Mouse (Mus musculus): ENCODE results near the gene Aknad1. TPM values are rescaled to one million over a fixed set of nuclear protein-coding genes. Genes with fewer than 3 reads are reported as not detected.

The Aknad1 gene
- polyA plus RNA-seq, 1 experiment = not detected

DNA sequence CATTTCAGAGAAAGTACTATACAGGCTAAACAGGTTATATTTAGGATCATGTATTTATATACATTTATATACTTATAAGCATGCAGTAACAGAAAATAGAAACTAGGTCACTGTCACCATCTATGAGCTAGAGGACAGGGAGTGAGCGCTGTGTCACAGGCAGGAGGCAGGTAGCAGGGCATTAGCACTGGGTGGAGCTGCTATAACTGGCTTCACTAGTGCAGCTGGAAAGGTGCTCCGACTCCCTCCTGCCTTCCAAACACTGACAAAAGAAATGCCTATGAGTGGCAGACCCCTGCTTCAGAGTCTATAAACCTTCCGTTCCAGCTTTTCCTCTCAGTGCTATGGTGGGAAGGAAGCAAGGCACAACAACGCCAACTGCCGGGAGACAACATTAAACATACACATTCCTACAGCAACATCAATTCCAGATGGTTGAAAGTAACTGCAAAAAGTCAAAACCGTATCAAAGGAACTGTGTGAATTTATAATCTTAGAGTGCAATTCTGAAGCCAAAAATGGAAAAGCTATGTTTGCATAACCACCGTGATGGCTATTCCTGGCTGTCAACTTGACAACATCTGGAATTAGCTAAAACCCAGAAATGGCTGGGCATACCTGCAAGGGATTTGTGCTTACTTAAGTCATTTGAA is 51.7 kb downstream of the Aknad1 start:
- Histone ChIP-seq H3K36me3 (ENCODE audit: control insufficient read depth, insufficient read depth, low read length) (peaks cover 27% of the 10 kb centered on the region), H3K27me3 (ENCODE audit: control insufficient read depth, insufficient read depth, low read length) (no peaks in the 10 kb centered on the region), H3K4me3 (ENCODE audit: low read depth, low read length) (no peak overlapping the region), H3K27ac (ENCODE audit: insufficient read depth, low read depth, low read length) (no peak overlapping the region), H3K4me1 (ENCODE audit: control insufficient read depth, insufficient read depth, insufficient read length, low read length) (peaks cover 6% of the 10 kb centered on the region)
- TF ChIP-seq CTCF (IDR thresholded peaks at IDR 0.05; ENCODE audit: extremely low read depth, insufficient read length, insufficient replicate concordance, low read depth, low read length) (no peak), POLR2A (IDR thresholded peaks at IDR 0.05; ENCODE audit: low read depth, low read length) (no peak)
- 81% methylated on average over 7 of the region's 7 CpGs for WGBS

DNA sequence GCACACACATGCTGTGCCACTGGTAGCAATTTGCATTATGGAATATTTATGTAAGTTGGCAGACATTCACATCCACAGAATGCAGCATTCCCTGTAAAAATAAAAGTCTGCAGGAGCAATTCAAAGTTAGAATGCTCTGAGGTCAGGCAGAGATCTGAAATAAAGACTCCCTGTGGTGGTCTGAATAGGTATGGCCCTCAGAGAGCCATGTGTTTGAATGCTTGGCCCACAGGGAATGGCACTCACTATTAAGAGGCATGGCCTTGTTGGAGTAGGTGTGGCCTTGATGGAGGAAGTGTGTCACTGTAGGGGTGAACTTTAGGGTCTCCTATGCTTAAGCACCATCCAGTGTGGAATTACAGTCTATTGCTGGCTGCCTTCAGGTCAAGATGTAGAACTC is 53.0 kb downstream of the Aknad1 start:
- no peaks in the 10 kb centered on the region for H3K27me3 ChIP-seq (ENCODE audit: control insufficient read depth, insufficient read depth, low read length)
- H3K27ac ChIP-seq (ENCODE audit: insufficient read depth, low read depth, low read length) = no peak overlapping the region
- H3K36me3 ChIP-seq (ENCODE audit: control insufficient read depth, insufficient read depth, low read length) = peaks cover 35% of the 10 kb centered on the region
- TF ChIP-seq POLR2A (IDR thresholded peaks at IDR 0.05; ENCODE audit: low read depth, low read length) (no peak), CTCF (IDR thresholded peaks at IDR 0.05; ENCODE audit: extremely low read depth, insufficient read length, insufficient replicate concordance, low read depth, low read length) (no peak)
- H3K4me3 ChIP-seq (ENCODE audit: low read depth, low read length) = no peak overlapping the region
- H3K4me1 ChIP-seq (ENCODE audit: control insufficient read depth, insufficient read depth, insufficient read length, low read length) = peaks cover 6% of the 10 kb centered on the region

DNA sequence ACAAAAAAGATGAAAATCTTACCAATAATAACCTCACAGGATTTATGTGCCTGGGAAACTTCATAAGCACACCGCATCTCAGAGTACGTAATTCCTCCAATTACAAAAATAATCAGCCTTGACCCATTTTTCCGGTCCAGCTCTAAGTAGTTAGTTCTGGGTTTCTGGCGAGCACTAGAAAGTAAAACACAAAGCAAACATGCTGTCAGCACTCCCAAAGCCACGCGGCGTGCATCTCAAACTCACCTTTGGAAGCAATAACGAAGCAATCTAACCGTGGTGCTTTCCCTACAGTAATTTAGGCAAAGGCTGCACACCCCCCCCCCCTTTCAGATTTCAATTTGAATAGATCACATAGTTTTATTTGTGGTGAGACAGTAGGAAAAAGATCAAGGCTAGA is 55.3 kb downstream of the Aknad1 start:
- Histone ChIP-seq H3K4me3 (ENCODE audit: low read depth, low read length) (no peak overlapping the region), H3K27ac (ENCODE audit: insufficient read depth, low read depth, low read length) (no peak overlapping the region), H3K4me1 (ENCODE audit: control insufficient read depth, insufficient read depth, insufficient read length, low read length) (no peaks in the 10 kb centered on the region), H3K27me3 (ENCODE audit: control insufficient read depth, insufficient read depth, low read length) (no peaks in the 10 kb centered on the region), H3K36me3 (ENCODE audit: control insufficient read depth, insufficient read depth, low read length) (peaks cover 51% of the 10 kb centered on the region)
- TF ChIP-seq POLR2A (IDR thresholded peaks at IDR 0.05; ENCODE audit: low read depth, low read length) (no peak), CTCF (IDR thresholded peaks at IDR 0.05; ENCODE audit: extremely low read depth, insufficient read length, insufficient replicate concordance, low read depth, low read length) (no peak)
- WGBS = 84% methylated on average over 9 of the region's 9 CpGs

DNA sequence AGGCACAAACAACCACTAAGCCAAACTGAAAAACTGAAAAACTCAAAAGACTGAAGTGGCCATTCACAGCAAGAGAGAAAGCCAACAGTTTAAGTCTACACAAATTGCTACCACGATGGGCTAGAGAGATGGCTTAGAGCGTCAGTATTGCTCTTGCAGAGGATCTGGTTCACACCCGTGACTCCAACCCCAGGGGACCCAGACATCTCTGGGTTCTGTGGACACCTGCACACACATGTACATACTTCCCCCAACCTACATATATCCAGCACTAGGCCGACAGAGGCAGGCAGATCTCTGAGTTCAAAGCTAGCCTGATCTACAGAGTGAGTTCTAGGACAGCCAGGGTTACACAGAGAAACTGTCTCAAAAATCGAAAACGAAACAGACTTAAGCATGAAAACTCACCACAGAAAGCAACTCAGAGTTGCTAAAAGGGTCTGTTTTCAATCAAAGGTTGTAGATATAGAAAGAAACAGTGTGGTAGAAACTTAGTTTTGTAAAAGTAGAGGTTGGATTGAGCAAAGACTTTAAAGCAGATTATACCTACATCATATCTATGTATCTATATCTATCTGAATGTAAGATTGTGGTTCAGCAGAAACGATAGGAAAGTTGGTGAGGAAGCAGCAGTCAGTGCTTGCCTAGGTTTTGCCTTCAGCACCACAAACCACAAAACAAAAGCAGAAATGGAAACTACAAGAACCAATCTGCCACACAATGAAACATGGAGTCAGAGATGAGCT is 56.3 kb downstream of the Aknad1 start:
- Histone ChIP-seq H3K4me3 (ENCODE audit: low read depth, low read length) (no peak overlapping the region), H3K4me1 (ENCODE audit: control insufficient read depth, insufficient read depth, insufficient read length, low read length) (no peaks in the 10 kb centered on the region), H3K36me3 (ENCODE audit: control insufficient read depth, insufficient read depth, low read length) (peaks cover 57% of the 10 kb centered on the region), H3K27me3 (ENCODE audit: control insufficient read depth, insufficient read depth, low read length) (no peaks in the 10 kb centered on the region), H3K27ac (ENCODE audit: insufficient read depth, low read depth, low read length) (peak overlapping the region; percentile 53; the same call in 1 of the 2 replicates)
- WGBS = 84% methylated on average over 7 of the region's 7 CpGs
- TF ChIP-seq POLR2A (IDR thresholded peaks at IDR 0.05; ENCODE audit: low read depth, low read length) (no peak), CTCF (IDR thresholded peaks at IDR 0.05; ENCODE audit: extremely low read depth, insufficient read length, insufficient replicate concordance, low read depth, low read length) (no peak)

DNA sequence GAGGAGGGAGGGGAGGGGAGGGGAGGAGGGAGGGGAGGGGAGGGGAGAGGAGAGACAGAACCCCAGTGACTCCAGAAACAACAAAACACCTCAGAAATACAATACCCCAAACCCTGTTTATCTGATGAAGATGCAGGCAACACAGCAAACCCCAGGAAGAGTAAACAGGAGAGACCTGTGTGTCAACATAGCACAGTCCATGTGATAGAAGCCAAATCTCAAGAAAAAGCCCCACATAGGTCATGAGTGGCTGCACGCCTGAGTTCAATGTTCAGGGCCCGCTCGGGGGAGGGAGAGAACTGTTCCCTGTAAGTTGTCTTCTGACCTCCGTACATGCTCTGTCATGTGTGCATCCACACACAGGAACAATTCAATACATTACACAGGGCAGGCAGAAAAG is 56.9 kb downstream of the Aknad1 start:
- 85% methylated on average over 4 of the region's 4 CpGs for WGBS
- Histone ChIP-seq H3K4me1 (ENCODE audit: control insufficient read depth, insufficient read depth, insufficient read length, low read length) (no peaks in the 10 kb centered on the region), H3K27me3 (ENCODE audit: control insufficient read depth, insufficient read depth, low read length) (no peaks in the 10 kb centered on the region), H3K4me3 (ENCODE audit: low read depth, low read length) (no peak overlapping the region), H3K36me3 (ENCODE audit: control insufficient read depth, insufficient read depth, low read length) (peaks cover 61% of the 10 kb centered on the region), H3K27ac (ENCODE audit: insufficient read depth, low read depth, low read length) (no peak overlapping the region)
- TF ChIP-seq POLR2A (IDR thresholded peaks at IDR 0.05; ENCODE audit: low read depth, low read length) (no peak), CTCF (IDR thresholded peaks at IDR 0.05; ENCODE audit: extremely low read depth, insufficient read length, insufficient replicate concordance, low read depth, low read length) (no peak)

DNA sequence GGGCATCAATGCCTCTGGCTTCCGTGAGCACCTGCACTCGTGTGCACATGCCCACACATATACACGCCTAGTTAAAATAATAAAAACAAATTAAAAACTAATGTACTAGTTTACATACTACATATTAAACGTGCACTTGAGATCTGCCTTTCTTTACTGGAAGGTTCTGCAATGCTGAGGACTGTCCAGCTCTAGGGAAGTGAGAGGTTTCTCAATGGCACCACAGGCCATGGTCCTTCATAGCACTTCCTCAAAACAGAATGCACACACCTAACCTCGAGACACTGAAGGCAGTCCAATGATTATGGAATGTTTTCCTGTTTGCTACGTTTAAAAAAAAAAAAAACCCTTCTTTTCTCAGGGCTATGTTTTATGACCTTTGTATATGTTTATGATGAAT is 58.3 kb downstream of the Aknad1 start:
- Histone ChIP-seq H3K4me1 (ENCODE audit: control insufficient read depth, insufficient read depth, insufficient read length, low read length) (no peaks in the 10 kb centered on the region), H3K27ac (ENCODE audit: insufficient read depth, low read depth, low read length) (no peak overlapping the region), H3K36me3 (ENCODE audit: control insufficient read depth, insufficient read depth, low read length) (peaks cover 70% of the 10 kb centered on the region), H3K27me3 (ENCODE audit: control insufficient read depth, insufficient read depth, low read length) (no peaks in the 10 kb centered on the region), H3K4me3 (ENCODE audit: low read depth, low read length) (no peak overlapping the region)
- TF ChIP-seq POLR2A (IDR thresholded peaks at IDR 0.05; ENCODE audit: low read depth, low read length) = no peak
- no peak for TF ChIP-seq CTCF (IDR thresholded peaks at IDR 0.05; ENCODE audit: extremely low read depth, insufficient read length, insufficient replicate concordance, low read depth, low read length)
- WGBS = 82% methylated on average over 6 of the region's 6 CpGs

DNA sequence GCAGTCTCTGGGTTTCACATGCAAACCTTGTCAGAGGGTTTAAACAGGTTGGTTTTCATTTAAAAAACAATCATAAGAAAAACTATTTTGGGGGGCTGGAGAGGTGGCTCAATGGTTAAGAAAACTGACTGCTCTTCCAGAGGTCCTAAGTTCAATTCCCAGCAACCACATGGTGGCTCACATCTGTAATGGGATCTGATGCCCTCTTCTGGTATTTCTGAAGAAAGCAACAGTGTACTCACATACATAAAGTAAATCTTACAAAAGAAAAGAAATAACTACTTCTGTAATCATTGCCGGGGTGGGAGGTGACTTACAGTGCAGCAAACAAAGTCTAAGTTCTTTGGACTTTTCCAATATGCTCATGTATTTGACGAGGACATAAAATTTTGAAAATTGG is 58.9 kb downstream of the Aknad1 start:
- Histone ChIP-seq H3K27ac (ENCODE audit: insufficient read depth, low read depth, low read length) (no peak overlapping the region), H3K27me3 (ENCODE audit: control insufficient read depth, insufficient read depth, low read length) (no peaks in the 10 kb centered on the region), H3K4me1 (ENCODE audit: control insufficient read depth, insufficient read depth, insufficient read length, low read length) (no peaks in the 10 kb centered on the region), H3K4me3 (ENCODE audit: low read depth, low read length) (no peak overlapping the region), H3K36me3 (ENCODE audit: control insufficient read depth, insufficient read depth, low read length) (peaks cover 75% of the 10 kb centered on the region)
- 78% methylated on average over 2 of the region's 2 CpGs for WGBS
- TF ChIP-seq POLR2A (IDR thresholded peaks at IDR 0.05; ENCODE audit: low read depth, low read length) (no peak), CTCF (IDR thresholded peaks at IDR 0.05; ENCODE audit: extremely low read depth, insufficient read length, insufficient replicate concordance, low read depth, low read length) (no peak)
